Mouse (Mus musculus) C2C12 (cell line): ENCODE data around the gene Sult4a1.

Source experiments
- CTCF ChIP-seq: IDR thresholded peaks from one replicate; pipeline ENCODE4 v1.5.1; 2011; ENCODE audit not compliant: control insufficient read depth, insufficient read depth, insufficient read length
- MAX ChIP-seq: IDR thresholded peaks from one replicate; pipeline ENCODE4 v1.6.1; 2011; ENCODE audit warnings: mild to moderate bottlenecking, control low read depth
- MYOG ChIP-seq: IDR thresholded peaks from one replicate; pipeline ENCODE4 v1.6.1; 2011; ENCODE audit not compliant: control insufficient read depth, insufficient read length; ENCODE audit errors: extremely low read depth
- USF1 ChIP-seq: IDR thresholded peaks from one replicate; pipeline ENCODE4 v1.6.1; 2011; ENCODE audit warnings: low read depth, mild to moderate bottlenecking, control low read depth, moderate library complexity

DNA sequence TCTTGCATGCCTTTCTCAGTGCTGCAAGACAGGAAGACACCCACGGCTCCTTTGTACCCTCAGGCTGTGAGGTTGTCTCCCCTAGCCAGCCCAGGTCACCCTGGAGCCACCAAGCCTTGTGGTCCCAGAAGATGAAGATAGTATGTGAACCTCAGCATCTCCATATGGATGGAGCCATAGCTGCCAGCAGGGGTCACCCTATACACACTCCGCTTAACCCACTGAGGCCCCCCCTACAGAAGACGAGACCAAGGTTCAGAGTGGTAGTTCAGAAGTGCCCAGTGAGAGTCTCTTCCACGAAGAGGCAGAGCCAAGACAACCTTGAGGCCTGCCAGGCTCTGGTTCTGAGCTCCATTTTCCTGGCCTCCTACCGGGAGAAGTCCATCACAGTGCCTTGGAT lies 10.2 kb upstream of the Sult4a1 start:
- no peak for TF ChIP-seq MAX
- TF ChIP-seq CTCF: no peak
- no peak for TF ChIP-seq USF1
- TF ChIP-seq MYOG: no peak
